In genomic region chr7:129425554-129425953, GRCm38 (mm10) we compare ENCODE assay signal across 10 mouse cellular contexts.
DNase-seq lines count a peak whose midpoint lies in the region; TF ChIP-seq lines count a peak whose summit lies in the region.
"Had no signal": no experiment of that assay in that cellular context is flagged by ENCODE, and none has a peak within 500 bp of the region (broad histone marks: within the 10 kb centered on the region; RNA-seq: fewer than 3 reads in every experiment).

No protein-coding gene starts in this region.

- intact Hi-C loops in heart, adult 2 months (cut with DNase I): no loop called here

- no peak for TF ChIP-seq POLR2A in heart, adult 2 months (IDR thresholded peaks at IDR 0.05; ENCODE audit: insufficient read depth, low read depth, low read length)

- H3K27me3 ChIP-seq in heart, adult 2 months (ENCODE audit: control insufficient read depth, insufficient read depth, low read length): no peaks in the 10 kb centered on the region
- H3K27me3 ChIP-seq: stomach, embryonic 15.5 days had no signal

- no peak for TF ChIP-seq EP300 in heart, adult 2 months (IDR thresholded peaks at IDR 0.05; ENCODE audit: insufficient read depth, low read depth, low read length)

- no peak overlapping the region for H3K9ac ChIP-seq in heart, adult 2 months (ENCODE audit: low read depth, low read length)
- H3K9ac ChIP-seq: stomach, embryonic 15.5 days had no signal

- 16% methylated on average over 2 of the region's 2 CpGs for WGBS in heart, adult 2 months

- H3K79me2 ChIP-seq in heart, adult 2 months (replicated peaks; ENCODE audit: control insufficient read depth, insufficient read depth, low read length): no peaks in the 10 kb centered on the region

- TF ChIP-seq CTCF in heart, adult 2 months (IDR thresholded peaks at IDR 0.05): no peak

- peak; percentile 24 for DNase-seq in heart, postnatal 4 days
- DNase-seq in heart, adult 2 months: no peak
- peak; percentile 9 for DNase-seq in ovary, postnatal 10 days (ENCODE audit: low spot score)
- DNase-seq in ovary, adult 18-20 months (ENCODE audit: low spot score): no peak
- DNase-seq in embryo, embryonic 11.5 days (ENCODE audit: low read depth, low spot score): peak; percentile 39
- peak; percentile 29 for DNase-seq in retina, postnatal 1 day
- no peak for DNase-seq in cerebellum, postnatal 10 days
- DNase-seq in frontal cortex, postnatal 36 days (ENCODE audit: low spot score in 2 of 2): no peak
- DNase-seq: gastrocnemius, postnatal 36 days had no signal

- no peak overlapping the region for H3K27ac ChIP-seq in heart, adult 2 months
- H3K27ac ChIP-seq: stomach, embryonic 15.5 days had no signal

- no peaks in the 10 kb centered on the region for H3K36me3 ChIP-seq in heart, adult 2 months (ENCODE audit: control insufficient read depth, insufficient read depth, low read length)
- H3K36me3 ChIP-seq: stomach, embryonic 15.5 days had no signal

- H3K4me3 ChIP-seq in heart, adult 2 months: no peak overlapping the region
- H3K4me3 ChIP-seq: stomach, embryonic 15.5 days had no signal

- H3K4me1 ChIP-seq in heart, adult 2 months (ENCODE audit: control insufficient read depth, insufficient read depth, low read length): no peaks in the 10 kb centered on the region
- H3K4me1 ChIP-seq: stomach, embryonic 15.5 days had no signal

Comparison
In these comparisons a context has a peak if more than half of its experiments do, and no peak if none do; other contexts are left out.
1. DNase-seq: peak in heart, postnatal 4 days (single experiment), ovary, postnatal 10 days (single experiment), embryo, embryonic 11.5 days (single experiment) and retina, postnatal 1 day (single experiment); none in heart, adult 2 months (0 of 2), ovary, adult 18-20 months (single experiment), cerebellum, postnatal 10 days (0 of 2) and frontal cortex, postnatal 36 days (0 of 2).